Mouse (Mus musculus): ENCODE results near the gene Tbl3. TPM values are rescaled to one million over a fixed set of nuclear protein-coding genes. Genes with fewer than 3 reads are reported as not detected.
"Not testable (repeated sequence)": the region's sequence is repeated elsewhere in the genome, so short reads cannot be mapped to it uniquely, and the experiment has no call there.

Gene Tbl3
- total RNA-seq, 2 experiments from 2014 or later = 30.9 to 32.8 TPM

DNA sequence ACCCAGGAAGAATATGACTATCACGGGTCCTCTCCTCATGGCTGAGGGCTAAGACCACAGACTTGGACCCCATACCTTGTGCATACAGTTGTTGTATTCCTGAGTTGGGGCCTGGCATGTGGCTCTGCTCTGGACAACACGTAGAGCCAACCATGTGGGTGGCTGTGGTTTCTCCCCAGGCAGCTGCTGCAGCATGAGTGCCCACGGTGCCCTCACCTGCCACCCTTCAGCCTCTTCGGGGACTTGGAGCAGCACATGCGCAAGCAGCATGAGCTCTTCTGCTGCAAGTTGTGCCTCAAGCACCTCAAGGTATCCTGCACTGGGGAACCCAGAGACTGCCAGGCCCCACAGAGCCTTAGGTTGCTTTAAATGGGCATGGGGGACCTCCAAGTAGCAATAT lies 30.6 kb downstream of the Tbl3 start:
- DNase-seq (ENCODE audit: low spot score in 2 of 2) = no peak
- H3K4me3 ChIP-seq = no peak overlapping the region
- TF ChIP-seq CTCF (conservative IDR thresholded peaks at IDR 0.05) = no peak

DNA sequence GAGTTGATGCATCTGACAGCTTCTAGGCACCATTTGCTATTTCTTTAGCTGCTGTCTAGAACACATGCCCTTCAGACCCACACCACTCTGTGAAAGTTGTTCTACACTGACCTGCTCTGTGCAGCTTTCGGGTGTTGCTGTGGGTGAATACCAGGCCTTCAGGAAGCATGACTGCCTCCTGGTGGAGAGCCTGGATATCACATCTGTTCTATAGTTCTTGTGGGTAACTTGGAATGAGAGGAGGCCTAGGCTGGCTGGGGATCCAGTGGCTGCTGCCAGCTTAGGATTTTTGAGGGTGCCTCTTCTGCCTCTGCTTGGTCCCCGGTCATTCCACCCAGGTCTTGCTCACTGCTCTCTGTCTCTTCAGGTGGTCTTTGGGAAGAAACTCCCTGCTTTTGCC lies 31.3 kb downstream of the Tbl3 start:
- H3K27ac ChIP-seq = no peak overlapping the region
- DNase-seq (ENCODE audit: low spot score in 2 of 2) = peak in 1 of 2 experiments; percentile 71
- H3K4me3 ChIP-seq = no peak overlapping the region
- peak; percentile 86 for TF ChIP-seq CTCF (conservative IDR thresholded peaks at IDR 0.05)

More for the DNA sequence above, 30.6 kb downstream of the Tbl3 start:
- no peak overlapping the region for H3K27ac ChIP-seq

DNA sequence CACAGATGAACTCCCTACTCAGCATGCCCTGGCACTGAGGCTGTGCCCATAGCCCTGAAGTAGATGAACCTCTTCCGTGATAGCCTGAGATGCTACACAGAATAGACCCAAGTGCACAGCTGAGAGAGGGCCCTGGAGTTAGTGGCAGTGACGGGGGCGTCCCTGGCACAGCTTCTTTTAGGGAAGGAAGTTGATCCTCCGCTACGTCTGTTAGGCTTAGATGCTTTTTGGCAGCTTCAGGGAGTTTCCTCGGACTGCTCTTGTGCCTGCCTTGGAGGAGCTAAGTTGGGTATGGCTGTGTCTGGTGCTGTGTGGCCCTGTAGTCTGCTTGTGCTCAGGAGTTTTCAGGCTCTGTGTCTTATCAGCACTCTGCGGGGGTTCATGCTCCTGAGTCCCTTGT lies 33.2 kb downstream of the Tbl3 start:
- TF ChIP-seq CTCF (conservative IDR thresholded peaks at IDR 0.05) = no peak
- no peak overlapping the region for H3K27ac ChIP-seq
- no peak overlapping the region for H3K4me3 ChIP-seq
- DNase-seq (ENCODE audit: low spot score in 2 of 2) = peak; percentile 51 to 75

DNA sequence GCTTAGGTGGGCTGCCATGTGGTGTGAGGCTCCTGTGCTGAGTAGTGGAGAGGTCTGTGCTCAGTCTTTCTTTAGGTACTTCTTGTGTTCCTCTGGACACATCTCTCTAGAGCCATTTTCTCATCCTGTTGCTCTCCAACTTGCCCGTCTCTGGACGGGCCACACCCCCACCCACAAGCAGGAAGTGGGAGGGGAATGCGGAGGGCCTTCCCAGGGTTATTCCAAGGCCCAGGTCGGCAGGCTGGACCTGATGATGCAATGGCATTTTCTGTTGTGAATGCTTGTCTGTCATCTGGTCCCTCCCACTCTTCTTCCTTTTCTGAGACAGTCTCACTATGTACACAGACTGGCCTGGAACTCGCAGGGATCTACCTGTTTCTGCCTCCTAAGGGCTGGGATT lies 35.3 kb downstream of the Tbl3 start:
- no peak overlapping the region for H3K27ac ChIP-seq
- no peak for TF ChIP-seq CTCF (conservative IDR thresholded peaks at IDR 0.05)
- H3K4me3 ChIP-seq = no peak overlapping the region
- DNase-seq (ENCODE audit: low spot score in 2 of 2) = no peak

DNA sequence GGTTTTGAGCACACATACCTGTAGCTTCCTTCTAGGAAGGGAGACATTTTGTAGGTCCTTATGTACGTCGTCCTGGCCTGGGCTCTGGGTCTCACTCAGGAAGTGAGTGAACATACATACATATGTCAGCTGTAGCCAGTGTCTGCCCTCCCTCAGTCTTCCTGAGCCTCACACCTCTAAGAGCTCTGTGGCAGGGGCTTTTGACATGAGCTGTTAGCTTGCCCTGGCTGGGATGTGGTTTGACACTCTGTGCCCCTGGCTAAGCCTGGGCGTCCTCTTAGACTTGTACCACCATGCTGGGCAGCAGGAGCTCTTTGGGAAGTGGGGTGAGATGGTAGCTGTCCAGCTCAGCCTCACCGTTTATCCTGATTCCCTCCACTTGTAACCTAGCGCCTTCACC lies 36.1 kb downstream of the Tbl3 start:
- Histone ChIP-seq H3K27ac (no peak overlapping the region), H3K4me3 (peak overlapping the region; percentile 1; the same call in 1 of the 2 replicates)
- DNase-seq (ENCODE audit: low spot score in 2 of 2) = no peak
- TF ChIP-seq CTCF (conservative IDR thresholded peaks at IDR 0.05) = no peak

DNA sequence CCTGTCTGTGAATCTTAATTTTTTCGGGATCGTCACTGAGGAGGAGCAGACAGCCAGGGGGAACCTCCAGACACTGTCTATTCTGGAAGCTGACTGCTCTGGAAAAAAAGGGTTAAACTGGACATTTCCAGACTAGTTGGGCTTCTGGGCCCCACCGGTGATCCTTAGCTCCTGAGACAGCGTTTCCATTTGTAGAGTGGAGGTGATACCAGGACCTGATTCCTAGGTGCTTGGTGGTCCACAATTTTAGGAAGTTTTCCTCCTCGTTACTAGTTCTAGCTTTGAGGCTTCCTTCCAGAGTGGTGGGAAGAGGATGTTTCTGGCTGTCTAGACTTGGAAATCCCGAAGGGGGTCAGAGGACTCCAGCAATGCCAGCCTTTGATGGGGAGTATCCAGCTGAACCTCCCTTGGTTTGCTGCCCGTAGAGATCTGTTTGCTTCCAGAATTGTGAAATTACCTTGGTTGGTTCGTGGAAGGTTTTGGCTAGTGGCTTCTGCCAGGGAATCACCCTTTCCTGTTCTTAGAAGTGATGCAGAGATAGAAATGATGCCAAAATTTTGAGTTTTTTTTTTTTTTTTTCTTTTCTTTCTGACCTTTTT lies 37.1 kb downstream of the Tbl3 start:
- H3K4me3 ChIP-seq = peak overlapping the region; percentile 90
- no peak for TF ChIP-seq CTCF (conservative IDR thresholded peaks at IDR 0.05)
- H3K27ac ChIP-seq = peak overlapping the region; percentile 94
- DNase-seq (ENCODE audit: low spot score in 2 of 2) = no peak

DNA sequence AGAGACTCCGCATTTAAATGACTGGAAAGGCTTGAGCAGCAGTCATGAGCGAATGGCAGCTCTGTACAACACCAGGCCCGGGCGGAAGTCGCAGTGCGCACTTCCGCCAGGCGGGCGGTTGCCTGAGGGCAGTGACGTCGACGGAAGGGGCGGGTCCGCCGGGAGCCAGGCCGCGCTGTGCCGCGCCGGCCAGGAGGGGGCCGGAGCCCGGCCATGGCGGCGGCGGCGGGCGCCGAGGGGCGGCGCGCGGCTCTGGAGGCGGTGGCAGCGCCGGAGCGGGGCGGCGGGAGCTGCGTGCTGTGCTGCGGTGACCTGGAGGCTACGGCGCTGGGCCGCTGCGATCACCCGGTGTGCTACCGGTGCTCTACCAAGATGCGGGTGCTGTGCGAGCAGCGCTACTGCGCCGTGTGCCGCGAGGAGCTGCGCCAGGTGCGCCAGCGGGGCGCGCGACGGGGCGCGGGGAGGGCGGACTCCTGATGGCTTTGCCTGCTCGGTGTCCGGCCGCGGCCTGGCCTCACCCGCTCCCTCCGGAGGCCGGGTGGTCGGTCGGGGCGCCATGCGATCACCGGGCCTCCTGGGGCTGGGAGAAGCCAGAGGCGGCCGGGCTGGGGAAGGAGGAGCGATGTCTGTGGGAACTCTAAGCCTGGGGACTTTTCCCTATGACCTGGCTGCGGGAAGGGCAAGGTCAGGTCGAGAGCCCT lies 37.8 kb downstream of the Tbl3 start, which contains the start of gene Zfp598:
Zfp598 (plus strand) TSS at position 143 of the 701 bp plus-strand sequence.
- H3K4me3 ChIP-seq = peak within 1 kb of the TSS; percentile 90
- TF ChIP-seq CTCF (conservative IDR thresholded peaks at IDR 0.05) = peak; percentile 66
- peak; percentile 95 to 97 for DNase-seq (ENCODE audit: low spot score in 2 of 2)
- H3K27ac ChIP-seq = peak within 1 kb of the TSS; percentile 94

DNA sequence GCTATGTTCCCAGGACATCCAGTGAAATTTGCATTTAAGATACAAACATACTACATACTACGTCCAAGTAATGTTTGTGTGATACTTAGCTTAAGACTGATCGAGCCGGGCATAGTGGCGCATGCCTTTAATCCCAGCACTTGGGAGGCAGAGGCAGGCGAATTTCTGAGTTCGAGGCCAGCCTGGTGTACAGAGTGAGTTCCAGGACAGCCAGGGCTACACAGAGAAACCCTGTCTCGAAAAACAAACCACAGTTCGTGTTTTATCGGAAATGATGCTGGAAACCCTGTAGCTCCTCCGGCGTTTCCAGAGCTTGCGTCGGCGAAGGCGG lies 38.3 kb downstream of the Tbl3 start:
- Histone ChIP-seq H3K4me3 (peak overlapping the region; percentile 90), H3K27ac (peak overlapping the region; percentile 83)
- DNase-seq (ENCODE audit: low spot score in 2 of 2) = not testable (repeated sequence)

DNA sequence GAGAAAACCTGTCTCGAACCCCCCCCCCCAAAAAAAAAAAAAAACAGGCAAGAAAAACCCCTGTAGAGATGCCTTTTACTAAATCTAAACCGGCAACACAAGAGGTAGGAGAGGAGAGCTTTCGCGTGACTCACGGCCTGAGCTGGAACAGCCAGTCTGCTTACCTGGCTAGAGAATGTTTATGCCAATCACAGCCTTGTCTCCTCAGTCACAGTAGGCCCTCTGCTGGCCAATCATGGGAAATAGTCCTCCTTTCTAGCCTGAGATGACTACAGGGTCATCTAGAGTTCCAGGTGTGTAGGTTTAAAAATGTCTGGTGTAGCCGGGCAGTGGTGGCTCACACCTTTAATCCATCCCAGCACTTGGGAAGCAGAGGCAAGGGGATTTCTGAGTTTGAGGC lies 40.0 kb downstream of the Tbl3 start:
- peak; percentile 84 for TF ChIP-seq CTCF (conservative IDR thresholded peaks at IDR 0.05)
- H3K27ac ChIP-seq = no peak overlapping the region
- no peak overlapping the region for H3K4me3 ChIP-seq
- DNase-seq (ENCODE audit: low spot score in 2 of 2) = peak; percentile 55 to 59

DNA sequence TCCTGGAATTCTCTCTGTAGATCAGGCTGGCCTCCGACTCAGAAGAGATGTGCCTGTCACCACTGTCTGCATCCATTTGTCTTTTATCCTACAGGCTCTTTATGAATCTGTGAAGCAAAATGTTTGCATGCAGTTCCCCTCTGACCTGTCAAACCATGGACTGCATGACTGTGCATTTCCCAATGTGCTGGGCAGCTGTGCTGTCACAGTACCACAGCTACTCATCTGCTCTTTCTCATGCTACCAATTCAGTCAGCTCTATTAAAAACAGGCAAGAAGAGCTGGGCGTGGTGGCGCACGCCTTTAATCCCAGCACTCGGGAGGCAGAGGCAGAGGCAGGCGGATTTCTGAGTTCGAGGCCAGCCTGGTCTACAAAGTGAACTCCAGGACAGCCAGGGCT lies 40.4 kb downstream of the Tbl3 start:
- not testable (repeated sequence) for H3K4me3 ChIP-seq; H3K27ac ChIP-seq; DNase-seq (ENCODE audit: low spot score in 2 of 2)

DNA sequence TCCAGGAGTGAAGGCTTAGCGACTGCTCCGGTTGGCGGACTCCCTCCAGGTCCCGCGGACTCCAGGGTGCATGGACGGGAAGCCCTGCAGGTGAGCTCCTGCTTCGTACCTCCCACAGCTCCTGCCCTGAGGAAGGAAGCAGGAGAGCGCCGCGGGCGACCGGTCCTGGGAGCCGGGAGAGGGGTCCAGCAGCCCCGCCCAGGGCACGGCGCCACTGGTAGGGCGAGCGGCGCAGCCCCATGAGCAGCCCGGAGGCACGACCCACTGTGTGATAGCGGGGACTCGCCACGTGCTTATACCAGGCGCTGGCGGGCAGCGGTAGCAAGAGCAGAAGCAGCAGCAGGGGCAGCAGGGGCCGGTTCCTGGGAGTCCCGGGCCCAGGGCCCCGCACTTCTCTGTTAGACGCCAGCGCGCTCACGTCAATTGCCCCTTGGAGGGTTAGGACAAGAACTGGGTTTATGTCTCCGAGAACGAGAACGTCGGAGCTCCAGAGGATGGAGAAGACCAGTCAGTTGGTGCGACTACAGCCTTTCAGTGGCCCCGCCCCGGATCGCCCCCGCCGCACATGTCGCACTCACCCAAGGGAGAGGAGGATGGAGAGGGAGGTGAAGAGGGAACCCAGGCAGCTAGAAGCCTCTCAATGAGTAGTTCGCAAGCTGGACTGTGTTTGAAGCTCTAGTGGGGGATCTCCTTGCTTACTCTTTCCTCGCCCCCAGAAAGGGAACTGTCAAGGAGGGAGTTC lies 49.3 kb downstream of the Tbl3 start, which contains the start of gene Npw:
Npw (minus strand) TSS at position 441 of the 742 bp plus-strand sequence.
- no peak for DNase-seq (ENCODE audit: low spot score in 2 of 2)
- no peak within 1 kb of the TSS for H3K27ac ChIP-seq
- TF ChIP-seq CTCF (conservative IDR thresholded peaks at IDR 0.05) = 0 out of 2 replicates have a peak, but pooled peaks have one; percentile 9
- H3K4me3 ChIP-seq = peak within 1 kb of the TSS; percentile 43

DNA sequence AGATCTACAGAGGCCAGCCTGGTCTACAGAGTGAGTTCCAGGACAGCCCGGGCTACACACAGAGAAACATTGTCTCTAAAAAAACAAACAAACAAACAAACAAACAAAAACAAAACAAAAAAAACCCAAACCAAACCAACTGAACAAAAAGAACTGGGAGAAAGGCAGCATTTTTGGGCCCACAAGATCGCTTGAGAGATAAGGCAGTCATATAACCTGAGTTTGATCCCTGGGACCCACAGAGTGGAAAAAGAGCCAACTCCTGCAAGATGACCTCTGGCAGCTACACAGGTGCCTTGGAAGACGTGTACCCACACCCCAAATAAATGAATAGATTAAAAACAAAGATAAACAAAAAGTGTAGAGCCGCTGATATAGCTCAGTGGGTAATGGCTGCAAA lies 52.5 kb downstream of the Tbl3 start:
- DNase-seq (ENCODE audit: low spot score in 2 of 2) = no peak
- H3K27ac ChIP-seq = no peak overlapping the region
- TF ChIP-seq CTCF (conservative IDR thresholded peaks at IDR 0.05) = no peak
- H3K4me3 ChIP-seq = no peak overlapping the region

DNA sequence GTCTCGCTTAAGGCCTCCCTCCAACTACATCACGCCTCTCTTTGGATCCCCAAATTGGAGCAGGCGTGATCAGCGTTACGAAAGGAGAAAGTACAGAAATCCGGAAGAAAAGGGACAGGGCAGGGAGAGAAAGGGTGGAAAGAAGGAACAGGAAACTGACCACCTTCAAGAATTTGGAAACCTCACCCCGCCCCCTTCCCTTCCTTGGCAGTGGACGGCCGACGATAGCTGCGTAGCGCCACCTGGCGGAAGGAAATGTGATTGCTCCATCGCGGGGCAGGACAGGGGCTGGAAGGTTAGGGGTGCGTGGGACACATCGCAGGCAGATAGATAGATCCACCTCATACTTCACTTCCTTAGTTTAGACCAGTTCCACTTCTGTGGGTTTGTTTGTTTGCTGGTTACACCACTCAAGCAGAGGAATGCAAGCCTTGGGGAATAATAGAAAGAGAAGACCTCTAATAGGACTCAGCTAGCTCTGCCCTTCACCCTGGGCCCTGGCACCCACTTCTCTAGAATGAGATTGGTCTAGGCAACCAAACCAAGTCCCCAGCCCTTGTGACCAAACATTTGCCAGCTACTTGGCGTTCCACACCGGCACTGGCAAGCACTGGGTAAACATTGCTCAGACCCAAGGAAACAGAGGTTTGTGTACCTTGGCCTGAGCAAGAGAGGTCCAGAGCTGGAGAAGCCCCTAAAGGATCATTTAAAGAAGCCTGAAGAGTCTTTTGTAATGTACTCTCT lies 53.3 kb downstream of the Tbl3 start:
- DNase-seq (ENCODE audit: low spot score in 2 of 2) = peak in 1 of 2 experiments; percentile 68
- Histone ChIP-seq H3K27ac (peak overlapping the region; percentile 29; the same call in 1 of the 2 replicates), H3K4me3 (no peak overlapping the region; the same call in 1 of the 2 replicates)
- TF ChIP-seq CTCF (conservative IDR thresholded peaks at IDR 0.05) = peak; percentile 92

Data from layer of hippocampus, adult 2 months (tissue).